Mouse (Mus musculus): ENCODE results near the gene Ppp1r12a. TPM values are rescaled to one million over a fixed set of nuclear protein-coding genes. Genes with fewer than 3 reads are reported as not detected.

Gene Ppp1r12a
- polyA plus RNA-seq, 1 experiment: 86.8 TPM

DNA sequence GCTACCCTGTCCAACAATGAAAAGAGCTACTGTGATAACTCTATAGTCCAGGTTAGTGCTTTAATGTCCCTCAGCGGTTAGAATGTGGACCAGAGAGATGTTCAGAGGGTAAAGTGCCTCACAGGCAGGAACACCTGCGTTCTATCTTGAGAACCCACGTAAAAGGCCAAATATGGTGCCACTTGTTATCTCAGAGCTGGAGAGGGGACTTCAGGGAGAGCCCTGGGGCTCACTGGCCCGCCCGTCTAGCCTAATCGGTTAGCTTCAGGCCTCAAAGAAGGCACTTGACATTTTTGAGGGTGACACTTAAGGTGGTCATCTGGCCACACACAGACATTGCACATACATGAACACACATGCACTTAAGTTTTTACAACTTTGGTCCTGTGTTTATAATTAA, 120.4 kb downstream of the Ppp1r12a start:
- no peak overlapping the region for H3K27ac ChIP-seq (ENCODE audit: insufficient read depth, low read length)
- H3K4me3 ChIP-seq (ENCODE audit: insufficient read depth, low read length): no peak overlapping the region
- TF ChIP-seq POLR2A (IDR thresholded peaks at IDR 0.05; ENCODE audit: extremely low read depth, insufficient read depth, low read length) (no peak), CTCF (IDR thresholded peaks at IDR 0.05; ENCODE audit: extremely low read depth, insufficient read depth, low read length) (no peak)
- peaks cover 1% of the 10 kb centered on the region; the same call in 1 of the 2 replicates for H3K4me1 ChIP-seq (ENCODE audit: control insufficient read depth, insufficient read depth, low read length)

GRCm38 (mm10) chr10:108283418-108283817, 121.4 kb downstream of the Ppp1r12a start:
- Histone ChIP-seq H3K4me3 (ENCODE audit: insufficient read depth, low read length) (no peak overlapping the region), H3K4me1 (ENCODE audit: control insufficient read depth, insufficient read depth, low read length) (no peaks in the 10 kb centered on the region; the same call in 1 of the 2 replicates), H3K27ac (ENCODE audit: insufficient read depth, low read length) (no peak overlapping the region)
- no peak for TF ChIP-seq POLR2A (IDR thresholded peaks at IDR 0.05; ENCODE audit: extremely low read depth, insufficient read depth, low read length)
- TF ChIP-seq CTCF (IDR thresholded peaks at IDR 0.05; ENCODE audit: extremely low read depth, insufficient read depth, low read length): no peak

GRCm38 (mm10) chr10:108283837-108284236, 121.8 kb downstream of the Ppp1r12a start:
- TF ChIP-seq POLR2A (IDR thresholded peaks at IDR 0.05; ENCODE audit: extremely low read depth, insufficient read depth, low read length): no peak
- TF ChIP-seq CTCF (IDR thresholded peaks at IDR 0.05; ENCODE audit: extremely low read depth, insufficient read depth, low read length): no peak
- Histone ChIP-seq H3K4me3 (ENCODE audit: insufficient read depth, low read length) (no peak overlapping the region), H3K27ac (ENCODE audit: insufficient read depth, low read length) (no peak overlapping the region), H3K4me1 (ENCODE audit: control insufficient read depth, insufficient read depth, low read length) (no peaks in the 10 kb centered on the region; the same call in 1 of the 2 replicates)

DNA sequence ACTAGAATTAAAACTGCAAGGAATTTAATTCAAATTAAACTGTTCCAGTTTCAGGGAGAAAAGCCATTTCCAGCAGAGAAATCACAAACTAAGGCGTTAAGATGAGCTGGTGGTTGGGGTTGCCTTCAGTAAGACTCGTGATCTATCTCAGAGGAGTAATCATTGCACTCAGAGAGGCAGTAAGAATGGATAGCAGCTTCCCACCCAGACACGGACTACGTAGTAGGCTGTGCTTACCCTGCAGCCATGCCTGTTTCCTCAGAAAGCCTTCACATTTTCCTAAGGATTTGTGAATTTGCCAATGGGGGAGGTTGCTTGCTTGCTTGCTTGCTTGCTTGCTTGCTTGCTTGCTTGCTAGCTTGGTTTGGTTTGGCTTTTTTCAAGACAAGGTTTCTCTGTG, 122.5 kb downstream of the Ppp1r12a start:
- H3K4me1 ChIP-seq (ENCODE audit: control insufficient read depth, insufficient read depth, low read length): no peaks in the 10 kb centered on the region; the same call in 1 of the 2 replicates
- no peak overlapping the region for H3K27ac ChIP-seq (ENCODE audit: insufficient read depth, low read length)
- no peak overlapping the region for H3K4me3 ChIP-seq (ENCODE audit: insufficient read depth, low read length)
- TF ChIP-seq POLR2A (IDR thresholded peaks at IDR 0.05; ENCODE audit: extremely low read depth, insufficient read depth, low read length): no peak
- no peak for TF ChIP-seq CTCF (IDR thresholded peaks at IDR 0.05; ENCODE audit: extremely low read depth, insufficient read depth, low read length)

DNA sequence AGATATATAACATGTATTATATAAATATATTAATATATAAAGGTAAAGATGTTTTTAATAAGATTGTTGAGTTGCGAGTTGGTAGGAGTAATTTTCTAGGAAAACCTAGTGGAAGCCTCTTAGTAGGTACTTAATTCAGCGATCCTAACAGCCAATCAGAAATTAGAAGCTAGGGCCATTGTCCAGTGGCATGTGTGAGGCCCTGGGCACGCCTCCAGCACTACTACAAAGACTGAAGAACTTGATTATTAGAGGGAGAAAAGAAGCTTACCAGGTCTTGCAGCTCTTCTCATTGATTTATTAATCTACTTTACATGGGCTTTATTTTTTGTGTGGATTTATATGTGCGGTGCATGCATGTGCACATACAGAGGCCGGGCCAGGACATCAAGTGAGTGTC, 123.0 kb downstream of the Ppp1r12a start:
- TF ChIP-seq CTCF (IDR thresholded peaks at IDR 0.05; ENCODE audit: extremely low read depth, insufficient read depth, low read length) (no peak), POLR2A (IDR thresholded peaks at IDR 0.05; ENCODE audit: extremely low read depth, insufficient read depth, low read length) (no peak)
- Histone ChIP-seq H3K4me3 (ENCODE audit: insufficient read depth, low read length) (no peak overlapping the region), H3K27ac (ENCODE audit: insufficient read depth, low read length) (no peak overlapping the region), H3K4me1 (ENCODE audit: control insufficient read depth, insufficient read depth, low read length) (no peaks in the 10 kb centered on the region; the same call in 1 of the 2 replicates)

DNA sequence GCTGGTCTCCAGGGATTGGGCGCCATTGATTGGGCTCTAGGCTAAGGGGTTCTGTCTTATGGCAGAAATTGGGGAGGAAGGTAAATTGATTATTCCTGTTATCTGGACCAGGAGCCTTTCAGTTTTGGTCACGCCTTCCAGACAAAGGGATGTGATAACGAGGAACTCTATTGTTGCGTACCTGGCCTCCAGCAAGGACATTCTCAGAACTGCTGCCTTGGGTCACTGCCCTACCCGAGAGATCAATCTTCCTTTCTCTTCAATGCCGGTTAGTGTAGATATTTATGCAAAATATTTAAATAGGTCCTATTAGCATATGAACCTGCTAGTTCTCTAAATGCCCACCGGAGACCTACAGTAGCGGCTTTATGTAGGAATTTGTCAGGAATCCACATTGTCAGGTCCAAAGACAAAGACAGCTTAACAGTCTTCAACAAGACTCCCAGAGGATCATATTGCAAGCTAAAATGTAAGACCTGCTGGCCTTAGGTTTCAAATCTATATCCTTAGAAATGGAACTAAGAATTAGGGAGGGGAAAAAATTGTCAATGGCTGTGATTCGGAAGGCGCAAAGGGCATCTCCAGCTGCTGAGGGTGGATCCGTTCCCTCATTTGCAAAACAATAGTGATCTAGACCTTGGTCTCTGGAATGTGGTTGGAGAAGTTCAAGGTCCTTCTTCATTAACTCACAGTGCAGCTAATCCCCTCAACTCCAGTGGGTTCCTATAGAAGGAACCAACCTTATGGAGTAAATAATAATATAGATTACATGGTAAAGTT, 124.9 kb downstream of the Ppp1r12a start:
- Histone ChIP-seq H3K4me1 (ENCODE audit: control insufficient read depth, insufficient read depth, low read length) (no peaks in the 10 kb centered on the region; the same call in 1 of the 2 replicates), H3K4me3 (ENCODE audit: insufficient read depth, low read length) (no peak overlapping the region), H3K27ac (ENCODE audit: insufficient read depth, low read length) (no peak overlapping the region)
- TF ChIP-seq POLR2A (IDR thresholded peaks at IDR 0.05; ENCODE audit: extremely low read depth, insufficient read depth, low read length): no peak
- no peak for TF ChIP-seq CTCF (IDR thresholded peaks at IDR 0.05; ENCODE audit: extremely low read depth, insufficient read depth, low read length)

DNA sequence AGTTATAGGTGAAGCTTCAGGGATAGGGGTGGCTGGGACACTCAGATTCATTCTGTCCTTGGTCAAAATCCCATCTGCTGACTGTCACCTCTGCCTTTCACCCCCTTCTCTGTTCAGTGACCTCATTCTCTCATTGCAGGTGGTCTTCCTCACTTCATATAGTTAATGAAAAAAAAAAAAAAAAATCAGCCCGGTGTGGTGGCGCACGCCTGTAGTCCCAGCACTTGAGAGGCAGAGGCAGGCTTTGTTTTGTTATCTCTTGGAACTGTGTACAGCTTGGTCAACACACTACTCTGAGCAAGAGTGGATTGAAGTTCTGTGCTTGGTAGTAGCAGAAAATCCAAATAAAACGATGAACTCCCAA, 125.4 kb downstream of the Ppp1r12a start:
- Histone ChIP-seq H3K27ac (ENCODE audit: insufficient read depth, low read length) (no peak overlapping the region), H3K4me1 (ENCODE audit: control insufficient read depth, insufficient read depth, low read length) (no peaks in the 10 kb centered on the region; the same call in 1 of the 2 replicates), H3K4me3 (ENCODE audit: insufficient read depth, low read length) (no peak overlapping the region)
- TF ChIP-seq POLR2A (IDR thresholded peaks at IDR 0.05; ENCODE audit: extremely low read depth, insufficient read depth, low read length): no peak
- no peak for TF ChIP-seq CTCF (IDR thresholded peaks at IDR 0.05; ENCODE audit: extremely low read depth, insufficient read depth, low read length)

GRCm38 (mm10) chr10:108290046-108290445, 128.1 kb downstream of the Ppp1r12a start:
- H3K4me3 ChIP-seq (ENCODE audit: insufficient read depth, low read length): no peak overlapping the region
- no peak overlapping the region for H3K27ac ChIP-seq (ENCODE audit: insufficient read depth, low read length)
- H3K4me1 ChIP-seq (ENCODE audit: control insufficient read depth, insufficient read depth, low read length): no peaks in the 10 kb centered on the region
- TF ChIP-seq CTCF (IDR thresholded peaks at IDR 0.05; ENCODE audit: extremely low read depth, insufficient read depth, low read length) (no peak), POLR2A (IDR thresholded peaks at IDR 0.05; ENCODE audit: extremely low read depth, insufficient read depth, low read length) (no peak)

DNA sequence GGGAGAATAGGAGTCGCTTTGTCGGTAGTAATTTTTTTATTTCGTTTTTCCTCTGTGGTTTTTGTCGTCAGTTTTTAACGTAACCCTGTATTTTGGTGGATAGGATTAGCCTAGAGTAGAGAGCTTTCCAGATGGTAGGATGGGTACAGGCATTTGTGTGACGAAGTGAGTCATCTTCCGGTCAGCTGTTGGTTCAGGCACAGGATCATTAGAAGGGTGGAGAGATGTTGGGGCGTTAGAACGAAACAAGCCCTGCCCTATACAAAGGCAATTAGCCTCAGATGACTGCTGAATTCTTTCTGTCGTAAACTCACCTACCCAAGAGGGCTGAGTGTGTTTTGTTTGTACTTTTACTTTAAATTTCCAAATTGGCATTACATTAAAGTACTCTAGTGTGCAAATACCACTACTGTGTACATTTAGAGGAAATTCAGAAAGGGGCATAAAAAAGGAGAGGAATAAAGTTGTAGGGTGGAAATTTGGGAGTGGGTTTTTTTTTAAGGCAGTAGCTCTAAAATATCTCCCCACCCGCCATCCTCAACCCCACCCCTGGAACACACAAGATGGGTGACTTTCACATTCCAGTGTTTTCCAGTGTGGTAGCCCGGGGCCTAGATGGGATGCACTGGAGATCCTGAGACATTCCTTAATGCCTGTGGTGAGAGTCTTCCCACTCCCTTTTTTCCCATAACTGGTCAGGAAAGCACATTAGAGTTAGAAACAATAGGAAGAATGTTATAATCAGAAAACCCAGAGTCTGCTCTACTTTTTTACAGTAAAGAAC, 129.9 kb downstream of the Ppp1r12a start:
- no peaks in the 10 kb centered on the region for H3K4me1 ChIP-seq (ENCODE audit: control insufficient read depth, insufficient read depth, low read length)
- TF ChIP-seq CTCF (IDR thresholded peaks at IDR 0.05; ENCODE audit: extremely low read depth, insufficient read depth, low read length): no peak
- H3K4me3 ChIP-seq (ENCODE audit: insufficient read depth, low read length): no peak overlapping the region
- no peak overlapping the region for H3K27ac ChIP-seq (ENCODE audit: insufficient read depth, low read length)

GRCm38 (mm10) chr10:108292651-108293050, 130.7 kb downstream of the Ppp1r12a start:
- no peak for TF ChIP-seq CTCF (IDR thresholded peaks at IDR 0.05; ENCODE audit: extremely low read depth, insufficient read depth, low read length)
- TF ChIP-seq POLR2A (IDR thresholded peaks at IDR 0.05; ENCODE audit: extremely low read depth, insufficient read depth, low read length): no peak
- H3K27ac ChIP-seq (ENCODE audit: insufficient read depth, low read length): no peak overlapping the region
- no peak overlapping the region for H3K4me3 ChIP-seq (ENCODE audit: insufficient read depth, low read length)
- no peaks in the 10 kb centered on the region for H3K4me1 ChIP-seq (ENCODE audit: control insufficient read depth, insufficient read depth, low read length)
